Mouse (Mus musculus) heart, postnatal 36 days (tissue): Measurements from ENCODE around the gene Gm9125. TPM values are rescaled to one million over a fixed set of nuclear protein-coding genes. Genes with fewer than 3 reads are reported as not detected.
"Not testable (repeated sequence)": the region's sequence is repeated elsewhere in the genome, so short reads cannot be mapped to it uniquely, and the experiment has no call there.

Experiments used
- DNase-seq, 2 experiments: peaks; one replicate each; pipeline ENCODE4 v3.0.0; 2021 to 2022
- intact Hi-C: fragments of 180-260 bp; cut with DNase I; formaldehyde crosslinking; loops from one replicate; pipeline ENCODE4 v1.15.1; 2025
- total RNA-seq, 2 experiments: library from RNA; stranded (reverse); gene quantifications; 2 replicates each; pipeline ENCODE4 v1.2.3; 2021

The Gm9125 gene
- not detected for total RNA-seq

DNA sequence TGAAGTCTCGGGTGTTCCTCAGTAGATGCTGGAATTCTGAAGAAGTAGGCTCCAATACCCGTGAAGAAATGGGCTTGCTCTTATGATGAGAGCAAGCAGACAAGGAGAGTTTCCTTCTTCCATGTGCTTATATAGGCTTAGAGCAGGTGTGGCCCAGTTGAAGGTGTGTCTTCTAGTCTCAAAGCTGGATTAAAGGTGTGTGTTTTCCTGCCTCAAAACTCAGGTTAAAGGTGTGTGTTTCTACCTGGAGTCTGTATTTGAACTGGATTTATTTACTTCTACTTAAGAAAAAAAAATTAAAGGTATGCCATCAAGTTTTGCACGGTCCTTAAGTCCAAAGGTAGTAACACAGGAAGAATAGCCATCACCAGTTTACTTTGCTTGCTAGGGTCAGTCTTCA, at the start of gene Gm9125:
Gm9125 (minus strand) TSS at position 101 of the 400 bp plus-strand sequence.
- intact Hi-C loops, DNase-seq: not testable (repeated sequence)

DNA sequence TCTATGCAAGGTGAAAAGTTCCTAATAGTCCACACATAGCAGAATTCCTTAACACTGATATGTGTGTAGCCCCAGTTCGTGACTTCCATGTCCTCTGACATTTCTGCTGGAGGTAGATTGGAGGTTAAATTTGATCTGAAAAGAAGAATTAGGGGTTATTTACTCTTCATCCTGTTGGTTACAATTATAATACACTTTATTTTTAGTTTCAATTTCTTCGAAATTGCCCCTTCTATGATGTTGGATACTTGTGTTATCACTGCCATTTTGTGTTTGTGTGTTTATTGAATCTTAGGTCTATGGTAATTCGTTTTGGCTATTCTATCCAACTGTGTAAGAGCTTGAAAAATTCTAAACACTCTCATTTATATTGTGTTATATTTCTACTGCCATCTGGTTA, 17.9 kb upstream of the Gm9125 start, which contains the start of gene Gm10697:
Gm10697 (minus strand) TSS at position 101 of the 400 bp plus-strand sequence.
- DNase-seq, intact Hi-C loops: not testable (repeated sequence)

DNA sequence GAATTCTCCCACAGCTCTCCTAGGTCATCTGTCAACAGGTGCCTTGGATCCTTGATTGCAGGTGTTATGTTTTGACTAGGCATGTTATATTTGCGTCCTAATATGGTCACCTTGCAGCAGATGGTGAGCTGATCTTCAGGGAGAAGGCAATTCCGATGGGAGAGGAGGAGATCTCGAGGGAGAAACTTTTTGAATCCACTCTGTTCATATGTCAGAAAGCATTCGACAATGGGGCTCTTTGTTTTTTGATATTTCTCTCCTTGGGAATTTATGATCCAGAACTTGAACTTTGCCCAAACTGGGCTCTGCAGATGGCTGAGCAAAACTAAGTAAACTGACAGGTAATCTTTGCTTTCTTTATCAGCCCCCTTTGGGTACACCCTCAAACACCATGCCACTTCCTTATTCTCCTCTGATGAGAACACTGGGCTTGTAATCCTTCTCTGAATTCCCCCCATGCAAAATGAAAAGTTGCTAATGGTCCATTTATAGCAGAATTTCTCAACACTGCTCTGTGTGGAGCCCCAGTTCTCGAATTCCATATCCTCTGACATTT, 5.0 kb downstream of the Gm9125 start:
- DNase-seq, intact Hi-C loops: not testable (repeated sequence)

GRCm38 (mm10) chr3:94038241-94038640, 16.4 kb downstream of the Gm9125 start:
- DNase-seq, intact Hi-C loops: not testable (repeated sequence)

- DNase-seq, intact Hi-C loops: not testable (repeated sequence)
These were observed 20.3 kb downstream of the Gm9125 start for GRCm38 (mm10) chr3:94034400-94034799.

Other genes starting within 250 kb of the Gm9125 start
- not detected for gene Tdpoz3, start 228.9 kb downstream of the Gm9125 start, total RNA-seq
- not detected for gene Gm9117, start 111.3 kb downstream of the Gm9125 start, total RNA-seq
- not detected for gene Tdpoz5, start 93.6 kb downstream of the Gm9125 start, total RNA-seq
- gene Gm10697, start 17.8 kb upstream of the Gm9125 start, total RNA-seq, result not detected
- gene Gm10696, start 123.3 kb upstream of the Gm9125 start, total RNA-seq, result not detected
- gene Gm5286, start 141.8 kb upstream of the Gm9125 start, total RNA-seq, result not detected
- gene Gm4778, start 209.2 kb upstream of the Gm9125 start, total RNA-seq, result not detected